Mouse (Mus musculus): Measurements from ENCODE around the gene Sap30l. TPM values are rescaled to one million over a fixed set of nuclear protein-coding genes. Genes with fewer than 3 reads are reported as not detected.

The Sap30l gene
- 34.1 and 107 TPM in 2 replicates for polyA plus RNA-seq (2012; rRNA removed)

DNA sequence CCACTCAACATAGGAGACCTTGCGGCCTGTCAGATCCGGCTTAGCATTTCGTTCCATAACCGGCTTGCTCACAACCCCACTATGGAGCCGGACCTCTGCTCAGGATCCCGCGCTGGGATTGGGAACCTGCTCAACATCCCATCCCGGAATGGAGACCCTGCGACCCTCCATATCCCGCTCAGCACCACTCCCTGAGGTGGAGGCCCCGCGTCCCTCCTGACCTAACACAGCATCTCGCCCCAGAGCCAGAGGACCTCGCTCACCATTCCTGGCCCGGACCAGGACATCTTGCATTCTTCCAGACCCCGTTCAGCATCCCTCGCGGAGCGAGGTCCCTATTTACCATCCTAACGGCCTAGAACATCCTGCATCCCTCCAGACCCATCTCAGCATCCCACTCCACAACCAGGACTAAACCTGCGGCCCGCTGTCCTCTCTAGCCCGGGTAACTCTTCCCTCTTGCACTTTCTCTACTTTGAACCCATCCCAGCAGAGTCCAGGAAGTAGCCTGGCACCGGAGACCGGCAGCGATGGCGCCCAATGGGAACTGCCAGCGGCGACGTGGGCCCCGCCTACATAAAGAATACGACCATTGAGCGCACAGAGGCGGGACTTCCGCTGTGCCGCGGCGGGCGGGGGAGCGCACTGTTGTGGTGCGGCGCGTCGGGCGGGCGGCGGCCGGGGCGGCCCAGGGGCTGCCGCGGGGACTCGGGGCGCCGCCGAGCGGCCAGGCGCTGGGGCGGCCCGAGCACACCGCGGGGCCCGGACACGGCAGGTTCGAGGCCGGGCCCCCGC is at the start of gene Sap30l:
Sap30l (plus strand) TSS at position 667 of the 795 bp plus-strand sequence.
- Histone ChIP-seq H3K4me1 (ENCODE audit: control insufficient read depth, insufficient read depth, insufficient read length, low read length) (peaks cover 6% of the 10 kb centered on the region; the same call in 1 of the 2 replicates), H3K27me3 (ENCODE audit: control insufficient read depth, insufficient read depth, low read length) (no peaks in the 10 kb centered on the region), H3K36me3 (ENCODE audit: control insufficient read depth, insufficient read depth, low read length) (peaks cover 2% of the 10 kb centered on the region), H3K27ac (ENCODE audit: insufficient read depth, low read depth, low read length) (peak within 1 kb of the TSS; percentile 98), H3K4me3 (ENCODE audit: low read depth, low read length) (peak within 1 kb of the TSS; percentile 93)
- WGBS, result under 1% methylated on average over 60 of the region's 66 CpGs
- TF ChIP-seq POLR2A (IDR thresholded peaks at IDR 0.05; ENCODE audit: low read depth, low read length), result peak; percentile 95
- no peak for TF ChIP-seq CTCF (IDR thresholded peaks at IDR 0.05; ENCODE audit: extremely low read depth, insufficient read length, insufficient replicate concordance, low read depth, low read length)

DNA sequence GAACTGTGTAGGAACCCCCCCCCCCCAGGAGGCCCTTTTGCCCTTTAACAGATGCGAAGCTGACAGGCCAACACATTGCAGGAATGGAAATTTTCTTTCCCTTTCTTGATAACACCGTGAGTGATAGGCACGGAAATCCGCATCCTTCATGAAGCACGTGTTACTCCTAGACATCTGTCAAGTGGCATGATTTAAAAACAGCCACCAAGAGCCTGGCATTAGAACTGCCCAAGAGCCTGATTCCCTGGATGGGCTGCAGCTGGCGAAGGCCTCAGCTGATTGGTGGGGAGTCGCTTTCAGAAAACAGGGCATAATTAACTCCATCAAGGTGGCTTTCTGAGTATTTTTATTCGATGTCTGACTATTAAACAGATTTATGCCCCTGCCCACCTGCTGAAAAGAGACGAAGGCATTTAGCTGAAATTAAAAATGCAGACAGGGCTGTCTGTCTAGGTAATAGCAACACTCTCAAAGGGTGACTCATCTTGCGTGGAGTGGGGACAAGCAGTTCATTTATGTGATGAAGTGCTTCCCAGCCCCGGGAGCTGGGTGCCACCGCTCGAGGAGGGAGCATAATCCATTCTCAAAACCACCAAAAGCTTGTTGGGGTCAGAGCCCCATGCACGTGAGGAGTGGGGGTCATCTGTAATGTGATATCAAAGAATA is 47.8 kb upstream of the Sap30l start:
- no peaks in the 10 kb centered on the region for H3K27me3 ChIP-seq (ENCODE audit: control insufficient read depth, insufficient read depth, low read length)
- no peak overlapping the region for H3K4me3 ChIP-seq (ENCODE audit: low read depth, low read length)
- peaks cover 7% of the 10 kb centered on the region for H3K36me3 ChIP-seq (ENCODE audit: control insufficient read depth, insufficient read depth, low read length)
- no peaks in the 10 kb centered on the region for H3K4me1 ChIP-seq (ENCODE audit: control insufficient read depth, insufficient read depth, insufficient read length, low read length)
- H3K27ac ChIP-seq (ENCODE audit: insufficient read depth, low read depth, low read length), result no peak overlapping the region
- TF ChIP-seq CTCF (IDR thresholded peaks at IDR 0.05; ENCODE audit: extremely low read depth, insufficient read length, insufficient replicate concordance, low read depth, low read length) (no peak), POLR2A (IDR thresholded peaks at IDR 0.05; ENCODE audit: low read depth, low read length) (no peak)
- WGBS, result 89% methylated on average over 14 of the region's 14 CpGs

DNA sequence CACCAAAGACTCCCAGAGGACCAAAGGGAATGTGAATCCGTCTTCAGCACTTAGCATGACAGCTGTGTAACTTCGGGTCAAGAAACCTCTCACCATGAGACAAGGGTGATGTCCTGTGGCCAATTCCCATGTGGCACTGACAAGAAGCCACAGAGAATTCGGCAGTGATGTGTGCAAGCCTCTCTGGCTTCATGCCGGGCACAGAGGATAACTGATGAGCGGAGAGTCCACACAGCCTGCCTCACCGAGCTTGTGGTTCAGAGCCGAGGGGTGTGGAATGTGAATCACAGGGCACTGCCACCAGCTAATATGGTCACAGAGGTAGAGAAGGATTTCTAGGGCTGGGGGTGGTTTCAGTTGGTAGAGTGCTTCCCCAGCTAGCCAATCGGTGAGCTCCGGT is 42.8 kb upstream of the Sap30l start:
- TF ChIP-seq CTCF (IDR thresholded peaks at IDR 0.05; ENCODE audit: extremely low read depth, insufficient read length, insufficient replicate concordance, low read depth, low read length) (no peak), POLR2A (IDR thresholded peaks at IDR 0.05; ENCODE audit: low read depth, low read length) (no peak)
- WGBS, result 85% methylated on average over 9 of the region's 9 CpGs

DNA sequence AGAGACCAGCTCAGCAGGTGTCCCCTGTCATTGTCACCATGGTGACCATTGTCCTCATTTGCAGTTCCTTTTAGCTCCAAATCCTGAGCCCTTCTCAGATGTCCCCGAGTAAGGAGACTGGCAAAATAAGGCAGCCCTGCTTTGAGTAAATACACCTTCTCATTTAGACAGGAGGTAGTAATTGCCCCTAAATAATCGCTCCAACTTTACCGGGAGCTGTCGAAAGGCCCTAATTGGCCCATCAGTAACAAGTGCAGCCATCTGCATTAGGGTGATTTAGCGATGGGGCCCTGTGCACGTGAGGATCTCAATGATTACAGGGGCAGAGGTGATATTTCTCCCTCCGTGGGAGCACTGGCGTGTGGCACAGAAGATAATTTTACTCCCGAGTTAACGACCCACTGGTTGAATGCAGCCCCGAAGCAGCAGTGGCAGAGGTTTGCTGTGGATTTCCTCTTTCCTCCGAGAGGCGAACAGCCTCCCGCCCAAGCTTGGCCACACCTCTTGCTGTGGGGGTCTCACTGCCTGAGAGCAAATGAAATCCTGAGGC is 40.9 kb upstream of the Sap30l start:
- no peaks in the 10 kb centered on the region for H3K4me1 ChIP-seq (ENCODE audit: control insufficient read depth, insufficient read depth, insufficient read length, low read length)
- no peak overlapping the region for H3K4me3 ChIP-seq (ENCODE audit: low read depth, low read length)
- H3K27me3 ChIP-seq (ENCODE audit: control insufficient read depth, insufficient read depth, low read length), result no peaks in the 10 kb centered on the region
- whole genome bisulfite sequencing, result 59% methylated on average over 14 of the region's 14 CpGs
- TF ChIP-seq POLR2A (IDR thresholded peaks at IDR 0.05; ENCODE audit: low read depth, low read length) (no peak), CTCF (IDR thresholded peaks at IDR 0.05; ENCODE audit: extremely low read depth, insufficient read length, insufficient replicate concordance, low read depth, low read length) (no peak)
- H3K27ac ChIP-seq (ENCODE audit: insufficient read depth, low read depth, low read length), result no peak overlapping the region
- H3K36me3 ChIP-seq (ENCODE audit: control insufficient read depth, insufficient read depth, low read length), result peaks cover 6% of the 10 kb centered on the region

More for the DNA sequence above, 42.8 kb upstream of the Sap30l start:
- no peaks in the 10 kb centered on the region for H3K4me1 ChIP-seq (ENCODE audit: control insufficient read depth, insufficient read depth, insufficient read length, low read length)
- peaks cover 6% of the 10 kb centered on the region for H3K36me3 ChIP-seq (ENCODE audit: control insufficient read depth, insufficient read depth, low read length)
- no peaks in the 10 kb centered on the region for H3K27me3 ChIP-seq (ENCODE audit: control insufficient read depth, insufficient read depth, low read length)
- no peak overlapping the region for H3K27ac ChIP-seq (ENCODE audit: insufficient read depth, low read depth, low read length)
- H3K4me3 ChIP-seq (ENCODE audit: low read depth, low read length), result no peak overlapping the region

DNA sequence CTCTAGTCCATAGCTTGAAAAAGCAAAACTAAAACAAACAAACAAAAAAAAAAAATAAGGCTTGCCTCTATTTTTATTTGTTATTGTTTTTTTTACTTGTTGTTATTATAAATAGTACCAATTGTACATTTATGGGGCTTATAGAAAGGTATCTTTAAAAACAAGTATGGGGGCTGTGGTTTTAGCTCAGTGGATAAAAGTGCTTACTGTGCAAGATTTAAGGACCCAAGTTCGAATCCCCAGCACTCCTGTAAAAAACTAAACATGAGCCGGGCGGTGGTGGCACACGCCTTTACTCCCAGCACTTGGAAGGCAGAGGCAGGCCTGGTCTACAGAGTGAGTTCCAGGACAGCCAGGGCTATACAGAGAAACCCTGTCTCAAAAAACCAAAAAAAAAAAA is 40.1 kb upstream of the Sap30l start:
- 98% methylated on average over 4 of the region's 4 CpGs for WGBS
- TF ChIP-seq CTCF (IDR thresholded peaks at IDR 0.05; ENCODE audit: extremely low read depth, insufficient read length, insufficient replicate concordance, low read depth, low read length), result no peak
- no peak for TF ChIP-seq POLR2A (IDR thresholded peaks at IDR 0.05; ENCODE audit: low read depth, low read length)

DNA sequence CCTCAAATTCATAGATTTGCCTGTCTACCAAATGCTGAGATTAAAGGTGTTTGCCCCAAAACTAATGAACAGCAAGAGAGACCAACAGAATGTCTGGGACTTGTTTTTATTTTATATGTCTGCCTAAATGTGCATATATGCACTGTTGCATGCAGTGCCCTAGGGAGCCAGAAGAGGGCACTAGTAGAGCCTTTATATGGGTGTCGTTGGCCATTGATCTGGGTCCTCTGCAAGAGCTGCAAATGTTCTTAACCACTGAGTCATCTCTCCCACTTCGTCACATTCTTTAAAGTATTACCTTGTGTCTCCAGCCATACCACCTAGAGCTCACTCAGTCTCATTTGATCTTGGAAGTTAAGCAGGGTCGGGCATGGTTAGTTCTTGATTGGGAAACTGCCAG is 37.3 kb upstream of the Sap30l start:
- Histone ChIP-seq H3K4me3 (ENCODE audit: low read depth, low read length) (no peak overlapping the region), H3K4me1 (ENCODE audit: control insufficient read depth, insufficient read depth, insufficient read length, low read length) (peaks cover 17% of the 10 kb centered on the region), H3K27ac (ENCODE audit: insufficient read depth, low read depth, low read length) (no peak overlapping the region), H3K27me3 (ENCODE audit: control insufficient read depth, insufficient read depth, low read length) (no peaks in the 10 kb centered on the region), H3K36me3 (ENCODE audit: control insufficient read depth, insufficient read depth, low read length) (peaks cover 17% of the 10 kb centered on the region)
- TF ChIP-seq CTCF (IDR thresholded peaks at IDR 0.05; ENCODE audit: extremely low read depth, insufficient read length, insufficient replicate concordance, low read depth, low read length), result no peak
- whole genome bisulfite sequencing, result 95% methylated on average over 3 of the region's 3 CpGs

More for the DNA sequence above, 40.1 kb upstream of the Sap30l start:
- no peaks in the 10 kb centered on the region for H3K27me3 ChIP-seq (ENCODE audit: control insufficient read depth, insufficient read depth, low read length)
- peaks cover 13% of the 10 kb centered on the region for H3K36me3 ChIP-seq (ENCODE audit: control insufficient read depth, insufficient read depth, low read length)
- peaks cover 6% of the 10 kb centered on the region; the same call in 1 of the 2 replicates for H3K4me1 ChIP-seq (ENCODE audit: control insufficient read depth, insufficient read depth, insufficient read length, low read length)
- no peak overlapping the region for H3K4me3 ChIP-seq (ENCODE audit: low read depth, low read length)
- no peak overlapping the region for H3K27ac ChIP-seq (ENCODE audit: insufficient read depth, low read depth, low read length)

DNA sequence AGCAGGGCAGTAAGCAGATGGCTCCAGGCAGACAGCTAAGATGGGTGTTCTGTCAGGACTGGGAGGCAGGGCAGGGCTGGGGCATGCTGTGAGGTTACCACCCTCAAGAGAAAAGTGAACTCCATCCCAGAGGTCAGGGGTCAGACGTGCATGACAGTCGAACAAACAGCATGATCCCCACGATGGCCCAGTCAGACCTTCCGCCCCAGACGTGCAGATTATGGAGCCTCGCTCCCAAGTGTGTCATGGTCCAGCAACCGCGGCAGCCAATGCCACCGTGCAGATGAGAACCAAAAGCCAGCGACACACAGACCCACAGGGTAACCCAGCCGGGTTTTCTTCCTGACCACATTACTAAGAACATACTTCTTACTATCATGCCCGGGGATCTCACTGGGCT is 34.8 kb upstream of the Sap30l start:
- 63% methylated on average over 12 of the region's 12 CpGs for WGBS
- Histone ChIP-seq H3K36me3 (ENCODE audit: control insufficient read depth, insufficient read depth, low read length) (peaks cover 28% of the 10 kb centered on the region), H3K27ac (ENCODE audit: insufficient read depth, low read depth, low read length) (peak overlapping the region; percentile 42; the same call in 1 of the 2 replicates), H3K4me1 (ENCODE audit: control insufficient read depth, insufficient read depth, insufficient read length, low read length) (peaks cover 29% of the 10 kb centered on the region), H3K27me3 (ENCODE audit: control insufficient read depth, insufficient read depth, low read length) (no peaks in the 10 kb centered on the region), H3K4me3 (ENCODE audit: low read depth, low read length) (no peak overlapping the region)
- TF ChIP-seq POLR2A (IDR thresholded peaks at IDR 0.05; ENCODE audit: low read depth, low read length) (no peak), CTCF (IDR thresholded peaks at IDR 0.05; ENCODE audit: extremely low read depth, insufficient read length, insufficient replicate concordance, low read depth, low read length) (no peak)

Measured in small intestine, adult 2 months (tissue).